Mouse (Mus musculus) myocyte (in vitro differentiated cells): ENCODE results near the gene Layn. TPM values are rescaled to one million over a fixed set of nuclear protein-coding genes. Genes with fewer than 3 reads are reported as not detected.

ENCODE experiments used
- H3K27me3 ChIP-seq: one replicate; pipeline ENCODE4 v1.6.1; 2011; ENCODE audit not compliant: control insufficient read depth, insufficient read depth, insufficient read length
- H3K36me3 ChIP-seq: one replicate; pipeline ENCODE4 v1.6.1; 2011; ENCODE audit not compliant: control insufficient read depth, insufficient read depth
- H3K4me2 ChIP-seq: one replicate; pipeline ENCODE4 v1.6.1; 2011; ENCODE audit warnings: low read depth, control low read depth
- H3K4me3 ChIP-seq: one replicate; pipeline ENCODE4 v1.5.1; 2011; ENCODE audit warnings: mild to moderate bottlenecking, control low read depth, moderate library complexity
- H3K79me2 ChIP-seq: one replicate; pipeline ENCODE4 v1.6.1; 2011; ENCODE audit not compliant: control insufficient read depth, insufficient read depth
- H3ac ChIP-seq: one replicate; pipeline ENCODE4 v1.6.1; 2011; ENCODE audit not compliant: control insufficient read depth, insufficient read length
- CEBPB ChIP-seq: IDR thresholded peaks from 2 replicates; pipeline ENCODE4 v1.6.1; 2011; ENCODE audit warnings: mild to moderate bottlenecking, moderate library complexity; ENCODE audit not compliant: poor library complexity, insufficient read depth, severe bottlenecking
- E2F4 ChIP-seq: IDR thresholded peaks from one replicate; pipeline ENCODE4 v1.6.1; 2011; ENCODE audit warnings: mild to moderate bottlenecking, control low read depth, moderate library complexity; ENCODE audit not compliant: insufficient read depth
- MAX ChIP-seq: IDR thresholded peaks from one replicate; pipeline ENCODE4 v1.6.1; 2011; ENCODE audit warnings: low read depth, mild to moderate bottlenecking, control low read depth
- MYOD1 ChIP-seq, 3 experiments: IDR thresholded peaks; one replicate each; pipeline ENCODE4 v1.6.1; 2011; ENCODE audit warnings: control low read depth in 2 of 3, low read depth in 2 of 3, mild to moderate bottlenecking in 2 of 3, moderate library complexity in 1 of 3; ENCODE audit not compliant: insufficient read length in 2 of 3, control insufficient read depth in 1 of 3
- MYOG ChIP-seq, 3 experiments: IDR thresholded peaks; one replicate each; pipeline ENCODE4 v1.6.1; 2011; ENCODE audit warnings: control low read depth in 2 of 3, low read depth in 2 of 3, mild to moderate bottlenecking in 2 of 3; ENCODE audit not compliant: insufficient read length in 2 of 3, control insufficient read depth in 1 of 3, insufficient read depth in 1 of 3
- POLR2A ChIP-seq: IDR thresholded peaks from one replicate; pipeline ENCODE4 v1.6.1; 2011; ENCODE audit warnings: low read depth, mild to moderate bottlenecking, control low read depth, moderate library complexity; ENCODE audit not compliant: insufficient read length
- POLR2AphosphoS2 ChIP-seq: IDR thresholded peaks from one replicate; pipeline ENCODE4 v1.6.1; 2011; ENCODE audit warnings: low read depth, control low read depth; ENCODE audit not compliant: insufficient read length
- REST ChIP-seq: IDR thresholded peaks from one replicate; pipeline ENCODE4 v1.6.1; 2011; ENCODE audit warnings: mild to moderate bottlenecking, control low read depth, moderate library complexity; ENCODE audit not compliant: insufficient read depth, insufficient read length
- SRF ChIP-seq: IDR thresholded peaks from one replicate; pipeline ENCODE4 v1.6.1; 2011; ENCODE audit warnings: low read depth; ENCODE audit not compliant: control insufficient read depth, insufficient read length
- TCF12 ChIP-seq: IDR thresholded peaks from one replicate; pipeline ENCODE4 v1.6.1; 2011; ENCODE audit warnings: mild to moderate bottlenecking, control low read depth; ENCODE audit not compliant: poor library complexity, insufficient read depth, severe bottlenecking
- TCF3 ChIP-seq: IDR thresholded peaks from one replicate; pipeline ENCODE4 v1.6.1; 2011; ENCODE audit warnings: low read depth, control low read depth; ENCODE audit not compliant: insufficient read length
- USF1 ChIP-seq: IDR thresholded peaks from one replicate; pipeline ENCODE4 v1.6.1; 2011; ENCODE audit warnings: low read depth, mild to moderate bottlenecking, control low read depth, moderate library complexity
- polyA plus RNA-seq: library from polyadenylated mRNA; unstranded; fragments of >200 nt; fragmentation: generic; extraction: Trizol; gene quantifications from one replicate; pipeline ENCODE4 v1.2.1, GENCODE M21; 2012; ENCODE audit warnings: missing spikeins

The Layn gene
- polyA plus RNA-seq = 18.7 TPM

- Histone ChIP-seq H3K27me3 (no peaks in the 10 kb centered on the region), H3ac (peak within 1 kb of the TSS; percentile 5), H3K4me3 (peak within 1 kb of the TSS; percentile 47), H3K36me3 (peaks cover 11% of the 10 kb centered on the region), H3K4me2 (peak within 1 kb of the TSS; percentile 87), H3K79me2 (peaks cover 6% of the 10 kb centered on the region)
- TF ChIP-seq MYOG (IDR thresholded peaks at IDR 0.05; ENCODE audit: control insufficient read depth in 1 of 3, insufficient read depth in 1 of 3, insufficient read length in 2 of 3, low read depth in 2 of 3) = peak; percentile 21 to 61 (median 38)
- peak; percentile 91 for TF ChIP-seq POLR2A
- TF ChIP-seq MYOD1 (IDR thresholded peaks at IDR 0.05; ENCODE audit: control insufficient read depth in 1 of 3, insufficient read length in 2 of 3, low read depth in 2 of 3) = peak in 2 of 3 experiments; percentile 57 to 73
- peak; percentile 81 for TF ChIP-seq POLR2AphosphoS2
- TF ChIP-seq MAX = no peak
- no peak for TF ChIP-seq E2F4
These were observed at the start of gene Layn for GRCm38 (mm10) chr9:51076979-51077315. Gene Layn (minus strand): TSS chr9:51077094.

GRCm38 (mm10) chr9:51114767-51115166, 37.9 kb upstream of the Layn start:
- TF ChIP-seq POLR2A (no peak), CEBPB (no peak), E2F4 (no peak), POLR2AphosphoS2 (no peak), REST (no peak), TCF3 (no peak), TCF12 (no peak)
- Histone ChIP-seq H3ac (no peak overlapping the region), H3K4me3 (no peak overlapping the region), H3K4me2 (no peak overlapping the region), H3K79me2 (no peaks in the 10 kb centered on the region), H3K36me3 (no peaks in the 10 kb centered on the region), H3K27me3 (no peaks in the 10 kb centered on the region)

GRCm38 (mm10) chr9:51105751-51106150, 28.9 kb upstream of the Layn start:
- Histone ChIP-seq H3K79me2 (no peaks in the 10 kb centered on the region), H3ac (no peak overlapping the region), H3K4me2 (peak overlapping the region; percentile 60), H3K36me3 (no peaks in the 10 kb centered on the region), H3K27me3 (no peaks in the 10 kb centered on the region), H3K4me3 (peak overlapping the region; percentile 31)
- TF ChIP-seq TCF3 (no peak), MYOD1 (IDR thresholded peaks at IDR 0.05; ENCODE audit: control insufficient read depth in 1 of 3, insufficient read length in 2 of 3, low read depth in 2 of 3) (no peak), POLR2A (no peak), REST (no peak), SRF (no peak), MYOG (IDR thresholded peaks at IDR 0.05; ENCODE audit: control insufficient read depth in 1 of 3, insufficient read depth in 1 of 3, insufficient read length in 2 of 3, low read depth in 2 of 3) (no peak), CEBPB (0 out of 2 replicates have a peak, but pooled peaks have one; percentile 43), USF1 (no peak), POLR2AphosphoS2 (no peak)

GRCm38 (mm10) chr9:51103808-51104514, 27.1 kb upstream of the Layn start:
- TF ChIP-seq POLR2A = peak; percentile 65
- TF ChIP-seq USF1 = no peak
- peak overlapping the region; percentile 23 for H3ac ChIP-seq

GRCm38 (mm10) chr9:51102963-51103807, 26.3 kb upstream of the Layn start:
- Histone ChIP-seq H3K79me2 (no peaks in the 10 kb centered on the region), H3K27me3 (no peaks in the 10 kb centered on the region), H3K36me3 (no peaks in the 10 kb centered on the region), H3K4me3 (peak overlapping the region; percentile 31), H3K4me2 (peak overlapping the region; percentile 60), H3ac (peak overlapping the region; percentile 23)
- TF ChIP-seq POLR2A (peak; percentile 32), USF1 (no peak), E2F4 (no peak)

More at GRCm38 (mm10) chr9:51103808-51104514, 27.1 kb upstream of the Layn start:
- Histone ChIP-seq H3K4me3 (peak overlapping the region; percentile 31), H3K79me2 (no peaks in the 10 kb centered on the region), H3K4me2 (peak overlapping the region; percentile 60), H3K27me3 (no peaks in the 10 kb centered on the region), H3K36me3 (no peaks in the 10 kb centered on the region)
